Mouse (Mus musculus) cortical plate, adult 2 months (tissue): ENCODE data around the gene Gabrg3.

Source experiments
- CTCF ChIP-seq: fragments of 200-500 bp; IDR thresholded peaks from 2 replicates; pipeline ENCODE4 v1.5.1; 2011; ENCODE audit warnings: mild to moderate bottlenecking, control low read depth, low read length; ENCODE audit not compliant: insufficient read depth; ENCODE audit errors: extremely low read depth
- POLR2A ChIP-seq: fragments of 200-500 bp; IDR thresholded peaks from 2 replicates; pipeline ENCODE4 v1.6.1; 2011; ENCODE audit warnings: mild to moderate bottlenecking, low read length, control low read depth; ENCODE audit not compliant: insufficient read depth; ENCODE audit errors: extremely low read depth

- TF ChIP-seq CTCF (no peak), POLR2A (no peak)
Observed at GRCm38 (mm10) chr7:57411163-57411562, 24.2 kb upstream of the Gabrg3 start.
